Mouse (Mus musculus) lung, postnatal 0 days (tissue): ENCODE data around the gene Gipc3.
A peak's percentile ranks its signal among the peaks of the same experiment; 100 is the strongest.

Experiments used
- CTCF ChIP-seq: IDR thresholded peaks from 2 replicates; pipeline ENCODE4 v1.5.1; 2016; ENCODE audit warnings: antibody characterized with exemption, mild to moderate bottlenecking
- EP300 ChIP-seq: IDR thresholded peaks from 2 replicates; pipeline ENCODE4 v1.6.1; 2016; ENCODE audit warnings: antibody characterized with exemption, mild to moderate bottlenecking, control low read depth

DNA sequence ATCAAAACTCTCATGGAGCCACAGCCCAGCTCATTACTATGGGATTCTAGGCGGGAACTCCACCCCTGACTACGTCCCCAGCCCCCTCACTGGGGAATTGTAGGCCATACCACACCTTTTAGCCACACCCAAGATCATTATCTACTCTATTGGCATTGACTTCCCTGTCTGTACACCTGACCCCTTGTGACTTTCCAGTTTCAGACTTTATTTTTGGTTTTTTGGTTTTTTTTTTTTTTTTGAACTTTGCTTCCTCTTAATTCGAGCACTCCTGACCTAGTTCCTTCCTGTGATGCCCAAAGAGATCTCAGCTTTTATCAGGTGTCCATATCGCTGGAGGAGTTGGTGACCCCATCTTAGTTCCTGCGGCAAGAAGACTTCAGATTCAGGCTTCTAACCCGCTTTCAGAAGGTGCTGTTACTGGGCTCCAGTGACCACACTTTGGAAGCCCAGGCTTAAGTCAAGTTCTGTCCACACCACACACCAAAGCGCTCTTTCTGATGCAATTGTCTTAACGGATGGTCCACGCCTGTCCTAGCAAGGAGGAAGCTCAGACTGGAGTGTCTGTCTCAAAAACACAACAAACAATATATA lies 51.5 kb downstream of the Gipc3 start, which contains the start of gene Tjp3:
- TF ChIP-seq EP300 = no peak
- TF ChIP-seq CTCF = 0 out of 2 replicates have a peak, but pooled peaks have one; percentile 1
